Mouse (Mus musculus) regulatory T cell (primary cell): ENCODE results near the gene Lyrm1.

Source experiments
- in situ Hi-C: fragments of 300-600 bp; cut with MboI, MseI; formaldehyde crosslinking; loops from one replicate; pipeline ENCODE4 v1.15.1; 2025; ENCODE audit warnings: high pct_unique_total_duplicates

The Lyrm1 gene

DNA sequence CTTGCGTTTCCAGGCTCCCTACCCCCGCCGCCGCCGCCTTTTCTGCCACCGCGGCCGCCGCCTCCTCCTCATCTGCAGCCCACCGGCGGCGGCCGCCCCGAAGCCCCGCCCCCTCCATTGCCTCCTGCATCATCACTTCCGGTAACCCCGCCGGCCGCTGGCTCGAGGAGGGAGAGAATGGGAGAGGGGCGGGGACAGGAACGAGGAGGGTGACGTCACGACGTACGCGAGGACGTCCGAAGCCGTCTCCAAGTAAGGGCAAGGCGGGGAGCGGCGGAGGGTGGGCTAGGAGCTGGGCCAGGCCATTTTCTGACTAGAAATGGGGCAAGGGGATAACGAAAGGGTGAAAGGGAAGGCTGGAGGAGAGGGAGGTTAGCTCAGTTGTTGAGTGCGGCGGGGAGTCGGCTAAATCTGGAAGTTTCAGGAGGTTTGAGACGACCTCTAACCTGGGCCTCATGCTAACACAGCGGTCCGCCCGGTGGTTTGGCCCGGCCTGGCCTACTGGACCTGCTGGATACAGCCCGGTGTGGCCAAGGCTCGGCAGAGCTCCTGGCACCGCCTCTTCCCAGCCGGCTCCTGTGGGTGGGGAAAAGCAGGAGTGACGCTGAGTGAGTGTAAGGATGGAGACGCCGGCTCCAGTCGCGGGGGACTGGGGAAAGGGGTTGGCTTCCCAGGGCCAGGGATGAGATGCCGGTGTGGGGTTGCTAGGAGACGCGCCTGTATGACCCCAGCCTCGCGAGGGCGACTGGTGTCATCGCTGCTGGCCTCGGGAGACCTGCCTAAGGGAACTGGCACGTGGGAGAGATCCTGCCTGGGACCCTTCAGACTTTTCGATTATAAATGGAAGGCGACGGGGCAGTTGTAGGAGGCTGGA, at the start of gene Lyrm1, which contains the start of gene Dcun1d3:
Gene Lyrm1 (plus strand): TSS at position 223 of the 874 bp plus-strand sequence.
Gene Dcun1d3 (minus strand): TSS at position 660 of the 874 bp plus-strand sequence.
- in situ Hi-C loops, result no loop called here

DNA sequence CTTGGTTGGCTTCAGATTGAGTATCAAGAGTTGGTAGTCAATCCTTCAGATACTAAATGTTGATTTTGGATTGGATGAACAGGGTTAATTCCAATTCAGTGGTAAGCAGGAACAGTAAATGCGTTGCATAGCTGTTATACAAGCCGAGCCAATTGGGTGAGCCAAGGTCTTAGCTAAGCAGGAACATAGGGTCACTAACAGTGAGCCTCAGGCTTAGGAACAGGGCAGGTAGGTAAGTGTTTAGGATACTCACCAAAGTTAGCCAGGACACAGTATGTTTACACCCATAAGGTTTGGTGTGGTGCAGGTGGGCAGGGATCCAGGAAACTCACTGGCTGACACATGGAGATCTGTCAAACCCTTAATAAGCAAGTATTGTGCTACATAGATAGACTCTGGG, 48.3 kb upstream of the Lyrm1 start:
- in situ Hi-C loops, result loop anchor here (10.0 to 25.0 kb wide), 2 partner anchors 277 to 790 kb away; partner anchors contain the start of gene Uqcrc2

GRCm38 (mm10) chr7:119849096-119849495, 46.6 kb upstream of the Lyrm1 start:
- in situ Hi-C loops, result loop anchor here (10.0 to 25.0 kb wide), 2 partner anchors 276 to 788 kb away; partner anchors contain the start of gene Uqcrc2

DNA sequence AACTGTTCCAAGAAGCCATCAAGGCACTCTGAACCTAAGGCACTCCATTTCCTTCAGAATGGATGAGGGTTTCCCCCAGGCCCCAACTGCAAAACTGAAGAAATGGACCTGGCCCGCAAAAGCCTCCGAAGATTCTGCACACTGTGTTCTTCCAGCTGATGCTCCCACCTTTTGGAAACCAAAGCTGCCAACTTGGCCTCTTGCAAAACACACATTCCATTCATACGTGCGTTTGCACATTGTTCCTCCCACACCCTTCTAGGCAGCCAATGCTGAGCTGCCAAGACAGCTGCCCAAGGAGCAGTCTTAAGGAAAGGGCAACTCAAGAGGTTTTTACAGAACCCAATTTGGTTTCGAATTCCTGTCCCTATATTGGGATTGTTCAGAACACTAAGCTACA, 44.9 kb upstream of the Lyrm1 start:
- in situ Hi-C loops, result loop anchor here (10.0 kb wide), 1 partner anchor 254 kb away; the partner anchor contains the start of gene Tmem159

DNA sequence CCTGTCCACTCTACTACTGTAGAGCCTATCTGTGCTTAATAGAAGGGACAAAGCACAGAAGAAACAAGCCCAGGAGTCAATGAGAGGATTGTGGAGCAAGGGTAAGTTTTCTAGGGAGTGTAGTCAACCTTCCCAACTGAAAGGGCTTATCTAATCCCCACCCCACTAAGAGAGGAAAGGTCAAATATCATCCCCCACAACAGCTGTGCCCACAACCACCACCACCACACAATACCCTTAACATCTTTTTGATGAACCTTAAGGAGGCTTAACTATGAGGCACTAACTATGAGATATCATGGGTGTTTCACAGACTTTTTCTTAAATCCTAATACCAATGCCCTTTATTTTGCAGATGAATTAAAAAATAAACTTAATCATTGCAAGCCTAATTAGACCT, 43.2 kb upstream of the Lyrm1 start:
- in situ Hi-C loops, result loop anchor here (10.0 kb wide), 1 partner anchor 252 kb away; the partner anchor contains the start of gene Tmem159

GRCm38 (mm10) chr7:119853186-119853585, 42.5 kb upstream of the Lyrm1 start:
- in situ Hi-C loops, result loop anchor here (10.0 kb wide), 1 partner anchor 252 kb away; the partner anchor contains the start of gene Tmem159

- in situ Hi-C loops, result loop anchor here (10.0 kb wide), 1 partner anchor 250 kb away; the partner anchor contains the start of gene Tmem159
These were observed 41.3 kb upstream of the Lyrm1 start for GRCm38 (mm10) chr7:119854362-119854761.

DNA sequence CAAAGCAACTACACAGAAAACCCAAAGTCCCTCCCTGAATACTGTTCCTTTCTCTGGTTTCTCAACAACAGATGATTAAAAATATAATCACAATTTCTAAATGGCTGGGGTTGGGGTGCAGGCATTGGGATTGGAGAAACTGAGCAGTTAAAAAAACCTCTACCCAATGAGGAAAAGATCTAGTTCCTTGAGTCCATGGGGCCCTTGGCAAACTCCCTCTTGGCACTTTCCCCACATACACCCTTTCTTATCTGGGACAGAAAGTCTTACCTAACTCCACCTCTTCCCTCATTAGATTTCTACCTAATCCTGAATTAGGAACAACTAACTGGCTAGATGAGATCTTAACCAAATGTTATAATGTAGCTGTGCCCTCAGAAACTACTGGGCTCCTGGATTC, 40.6 kb upstream of the Lyrm1 start:
- in situ Hi-C loops, result loop anchor here (5.0 to 10.0 kb wide), 2 partner anchors 182 to 250 kb away; partner anchors contain the start of gene Tmem159

DNA sequence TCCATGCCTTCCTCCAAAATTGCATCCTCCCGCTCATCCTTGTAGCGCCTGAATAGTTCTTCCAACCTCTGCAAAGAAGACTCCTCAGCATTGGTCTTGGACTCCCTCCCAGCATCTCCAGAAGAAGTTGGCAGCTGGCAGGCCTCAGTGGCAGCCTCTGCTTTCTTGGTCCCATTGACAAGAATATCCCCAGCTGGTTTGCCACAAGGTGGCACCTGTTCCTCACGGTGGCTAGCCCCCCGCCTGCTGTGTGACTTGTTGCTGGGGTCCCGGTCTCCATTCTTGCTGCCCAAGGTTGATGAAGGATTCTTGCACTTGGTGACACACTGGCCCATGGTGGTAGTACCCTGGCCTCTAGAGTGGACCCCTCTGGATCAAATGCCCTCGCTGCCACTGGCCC, 36.2 kb upstream of the Lyrm1 start:
- in situ Hi-C loops, result loop anchor here (5.0 to 10.0 kb wide), 2 partner anchors 178 to 245 kb away; partner anchors contain the start of gene Tmem159

DNA sequence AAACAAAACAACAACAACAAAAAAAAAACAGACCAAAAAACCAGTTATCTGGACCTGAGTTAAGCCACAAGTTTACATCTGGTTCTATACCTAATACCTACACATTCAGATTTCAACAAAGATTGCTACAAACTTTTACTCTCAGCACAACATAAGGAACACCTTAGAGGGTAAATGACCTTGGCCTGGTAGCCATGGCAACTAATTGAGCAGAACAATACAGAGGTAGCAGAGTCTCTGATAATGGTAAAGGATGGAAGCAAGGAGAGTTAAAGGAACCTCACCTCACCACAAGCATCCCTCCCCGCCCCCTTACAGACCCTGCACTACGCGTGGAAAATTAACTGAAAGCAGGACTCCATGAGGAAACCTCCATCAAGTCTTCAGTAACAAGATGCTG, 35.5 kb upstream of the Lyrm1 start:
- in situ Hi-C loops, result no loop called here

DNA sequence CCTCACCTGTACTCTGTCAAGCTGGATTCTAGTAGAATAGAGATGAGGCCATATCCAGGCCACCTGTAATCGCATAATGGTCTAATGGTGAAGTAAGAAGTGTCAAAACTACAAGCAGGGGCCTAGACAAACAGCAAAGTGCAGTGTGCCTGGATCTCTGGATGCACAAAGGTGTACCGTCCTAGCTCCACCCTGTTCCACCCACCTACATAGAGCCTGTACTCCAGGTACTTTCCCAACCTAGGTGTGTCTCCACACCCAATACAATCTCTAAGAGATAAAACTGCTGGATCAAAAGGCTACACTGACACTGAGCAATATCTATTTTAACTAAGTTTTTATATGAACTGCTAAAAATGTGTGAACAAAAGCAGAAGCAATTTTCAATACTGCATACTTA, 35.1 kb upstream of the Lyrm1 start:
- in situ Hi-C loops, result no loop called here

- in situ Hi-C loops, result no loop called here
These were observed 34.7 kb upstream of the Lyrm1 start for GRCm38 (mm10) chr7:119860971-119861334.

GRCm38 (mm10) chr7:119861335-119862091, 34.1 kb upstream of the Lyrm1 start:
- in situ Hi-C loops, result no loop called here

DNA sequence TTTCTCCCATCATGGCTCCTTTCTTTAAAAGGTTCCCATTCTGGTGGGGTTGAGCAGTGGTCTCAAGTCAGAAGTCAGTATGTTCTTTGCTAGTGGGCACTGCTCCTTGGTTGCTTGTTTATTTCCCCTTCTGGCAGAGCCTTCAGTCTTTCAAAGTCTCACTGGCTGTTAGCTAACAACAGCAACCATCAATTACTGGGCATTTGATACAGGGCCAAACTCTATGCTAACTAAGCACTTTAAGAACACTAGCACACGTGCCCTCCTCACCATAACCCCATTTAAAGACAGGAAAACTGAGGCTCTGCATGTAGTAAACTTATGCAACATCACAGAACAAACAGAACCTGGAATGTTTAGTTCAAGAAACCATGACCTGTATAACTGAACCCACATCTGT, 33.5 kb upstream of the Lyrm1 start:
- in situ Hi-C loops, result no loop called here

GRCm38 (mm10) chr7:119864500-119864899, 31.2 kb upstream of the Lyrm1 start:
- in situ Hi-C loops, result no loop called here

DNA sequence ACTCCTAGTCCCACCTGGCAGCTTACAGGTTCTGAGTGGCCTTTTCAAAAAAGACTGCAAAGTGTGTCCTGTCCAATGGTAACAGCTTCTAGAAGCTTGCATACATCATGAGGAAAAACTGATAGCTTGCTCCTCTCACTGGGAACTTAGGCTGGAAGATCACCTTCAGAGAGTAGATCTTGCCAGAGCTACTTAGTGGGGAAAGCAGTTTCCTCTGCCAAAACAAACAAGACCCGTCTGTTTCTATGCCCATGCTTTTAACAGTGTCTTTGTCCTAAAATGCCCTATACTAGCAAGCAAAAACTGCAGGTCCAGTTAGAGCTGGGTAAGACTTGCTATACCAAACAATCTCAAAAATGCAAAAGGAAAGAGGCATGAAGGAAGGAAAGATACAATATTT, 29.5 kb upstream of the Lyrm1 start:
- in situ Hi-C loops, result no loop called here

GRCm38 (mm10) chr7:119872204-119872603, 23.5 kb upstream of the Lyrm1 start:
- in situ Hi-C loops, result no loop called here

DNA sequence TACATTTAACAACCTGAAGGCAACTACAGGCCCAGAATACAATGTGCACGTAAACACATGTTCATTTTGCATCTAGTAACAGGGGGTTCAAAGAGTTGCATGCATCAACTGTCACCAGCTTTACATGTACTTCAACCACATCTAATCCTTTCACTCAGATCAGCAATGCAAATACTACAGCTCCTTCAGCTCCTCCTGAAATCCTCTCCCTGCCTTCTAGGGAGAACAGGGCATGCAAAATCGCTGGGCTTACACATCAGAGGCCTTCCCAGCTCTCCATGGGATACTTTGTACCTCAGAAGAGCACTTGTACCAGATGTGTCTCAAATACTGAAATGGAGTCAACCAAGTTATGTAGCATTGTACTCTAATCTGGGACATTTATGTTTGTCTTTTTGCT, 22.6 kb upstream of the Lyrm1 start:
- in situ Hi-C loops, result no loop called here

- in situ Hi-C loops, result no loop called here
These were observed 19.8 kb upstream of the Lyrm1 start for GRCm38 (mm10) chr7:119875776-119876440.

DNA sequence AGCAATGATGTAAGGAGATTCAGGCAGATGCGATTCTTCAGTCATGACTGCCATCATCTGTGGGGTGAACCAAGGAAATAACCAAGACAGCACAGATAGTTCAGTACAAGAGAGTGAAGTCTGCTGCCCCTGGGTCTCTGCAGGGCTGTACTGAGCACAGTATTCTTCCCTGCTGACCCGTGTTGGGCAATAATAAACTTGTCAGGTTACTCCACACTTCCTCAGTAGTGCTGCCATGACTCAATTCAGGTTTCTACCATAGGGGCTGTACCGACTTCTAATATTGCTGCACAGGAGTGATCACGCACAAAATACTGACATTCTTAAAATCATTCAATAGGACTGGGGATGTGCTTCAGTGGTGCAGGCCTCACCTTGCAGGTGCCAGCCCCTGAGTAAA, 16.5 kb upstream of the Lyrm1 start:
- in situ Hi-C loops, result no loop called here

GRCm38 (mm10) chr7:119880345-119880744, 15.3 kb upstream of the Lyrm1 start:
- in situ Hi-C loops, result no loop called here

- in situ Hi-C loops, result no loop called here
These were observed 14.4 kb upstream of the Lyrm1 start for GRCm38 (mm10) chr7:119881229-119881628.
